Mouse (Mus musculus) ovary, adult 18-20 months (tissue): ENCODE measurements at regions not wholly inside any gene's neighbourhood (a gene's known extent, or its start where the extent isn't known, plus 50 kb on each side); places are given as distances from the start of the nearest gene placed in this dataset.

ENCODE experiments used
- DNase-seq: peaks from one replicate; pipeline ENCODE4 v3.0.0; 2022; ENCODE audit warnings: low spot score, mixed read lengths

- no peak for DNase-seq
These were observed 225.0 kb downstream of the Tex36 start for GRCm38 (mm10) chr7:133376833-133377484.

GRCm38 (mm10) chr7:133372695-133373094 lies 229.3 kb downstream of the Tex36 start:
- no peak for DNase-seq

- no peak for DNase-seq
These were observed 231.4 kb downstream of the Tex36 start for GRCm38 (mm10) chr7:133370542-133370941.

GRCm38 (mm10) chr7:133364601-133365000 lies 237.4 kb downstream of the Tex36 start:
- no peak for DNase-seq

- no peak for DNase-seq
These were observed 204.6 kb upstream of the Ctbp2 start for GRCm38 (mm10) chr7:133328717-133329116.

GRCm38 (mm10) chr7:133325548-133326190 lies 201.5 kb upstream of the Ctbp2 start:
- DNase-seq: no peak

- DNase-seq: no peak
These were observed 199.8 kb upstream of the Ctbp2 start for GRCm38 (mm10) chr7:133323955-133324354.

- no peak for DNase-seq
These were observed 193.4 kb upstream of the Ctbp2 start for GRCm38 (mm10) chr7:133317511-133317910.

- no peak for DNase-seq
These were observed 192.7 kb upstream of the Ctbp2 start for GRCm38 (mm10) chr7:133316701-133317475.

GRCm38 (mm10) chr7:133315197-133316029 lies 191.3 kb upstream of the Ctbp2 start:
- peak; percentile 1 for DNase-seq

- DNase-seq: peak; percentile 6
These were observed 189.0 kb upstream of the Ctbp2 start for GRCm38 (mm10) chr7:133313115-133313514.

- DNase-seq: no peak
These were observed 187.1 kb upstream of the Ctbp2 start for GRCm38 (mm10) chr7:133311116-133311801.

- no peak for DNase-seq
These were observed 180.3 kb upstream of the Ctbp2 start for GRCm38 (mm10) chr7:133304461-133304860.

- DNase-seq: no peak
These were observed 166.3 kb upstream of the Ctbp2 start for GRCm38 (mm10) chr7:133290471-133290870.

- no peak for DNase-seq
These were observed 164.1 kb upstream of the Ctbp2 start for GRCm38 (mm10) chr7:133288236-133288635.

- DNase-seq: no peak
These were observed 162.7 kb upstream of the Ctbp2 start for GRCm38 (mm10) chr7:133286836-133287235.

- DNase-seq: no peak
These were observed 162.1 kb upstream of the Ctbp2 start for GRCm38 (mm10) chr7:133286216-133286615.

- no peak for DNase-seq
These were observed 138.0 kb upstream of the Ctbp2 start for GRCm38 (mm10) chr7:133262161-133262560.

GRCm38 (mm10) chr7:133259143-133259542 lies 135.0 kb upstream of the Ctbp2 start:
- no peak for DNase-seq

- no peak for DNase-seq
These were observed 132.7 kb upstream of the Ctbp2 start for GRCm38 (mm10) chr7:133256831-133257230.

- no peak for DNase-seq
These were observed 120.4 kb upstream of the Ctbp2 start for GRCm38 (mm10) chr7:133244601-133245000.

- no peak for DNase-seq
These were observed 110.2 kb upstream of the Ctbp2 start for GRCm38 (mm10) chr7:133234326-133234725.
